Mouse (Mus musculus): ENCODE measurements at regions not wholly inside any gene's neighbourhood (a gene's known extent, or its start where the extent isn't known, plus 50 kb on each side); places are given as distances from the start of the nearest gene placed in this dataset.

- TF ChIP-seq CTCF (conservative IDR thresholded peaks at IDR 0.05; ENCODE audit: low read length) (no peak), POU5F1 (IDR thresholded peaks at IDR 0.05; ENCODE audit: borderline replicate concordance, low read length) (no peak)
These were observed 93.6 kb upstream of the Efna5 start for GRCm38 (mm10) chr17:62974627-62975279.

Measured in E14TG2a.4 (cell line).